9 mouse cellular contexts compared by ENCODE assay signal in the genomic region with DNA sequence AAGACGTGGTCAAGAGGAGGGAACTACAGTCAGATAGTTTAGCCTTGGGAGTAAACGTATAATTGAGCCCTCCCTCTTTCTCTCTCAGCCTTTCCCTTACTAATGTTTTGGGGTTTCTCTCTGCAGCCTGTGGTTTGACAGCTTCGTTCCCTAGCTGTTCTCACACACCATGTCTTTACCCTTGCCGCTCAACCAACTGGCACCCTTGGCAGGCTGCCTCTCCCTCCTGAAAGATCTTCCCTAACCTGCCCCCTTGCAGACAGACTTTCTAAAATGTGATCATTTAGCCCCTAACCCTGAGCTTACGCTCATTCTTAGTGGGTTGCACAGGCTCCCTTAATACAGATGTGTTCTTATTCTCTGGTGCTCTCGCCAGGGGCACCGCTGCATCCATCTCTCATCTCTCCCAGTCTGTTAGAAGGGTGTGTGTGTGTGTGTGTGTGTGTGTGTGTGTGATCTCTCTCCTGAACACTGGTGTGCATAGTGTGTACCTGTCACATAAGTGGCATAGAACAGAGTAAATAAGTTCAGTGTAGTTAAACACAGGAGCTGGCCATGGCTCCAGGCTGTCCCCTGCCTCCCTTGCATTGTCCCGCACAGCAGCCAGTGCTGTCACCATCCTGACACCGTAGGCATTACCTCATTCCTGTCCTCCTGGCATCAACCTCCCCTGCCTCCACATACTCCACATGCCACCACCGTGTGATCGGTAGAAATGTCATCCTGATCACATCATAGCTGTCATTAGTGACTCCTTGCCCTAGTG.
DNase-seq lines count a peak whose midpoint lies in the region; ATAC-seq and TF ChIP-seq lines count a peak whose summit lies in the region.
"Had no signal": no experiment of that assay in that cellular context is flagged by ENCODE, and none has a peak within 500 bp of the region (broad histone marks: within the 10 kb centered on the region; RNA-seq: fewer than 3 reads in every experiment).

No protein-coding gene starts in this region.

- no peaks in the 10 kb centered on the region for H3K4me1 ChIP-seq in heart, postnatal 0 days (ENCODE audit: control insufficient read depth, insufficient read depth)
- peaks cover 21% of the 10 kb centered on the region for H3K4me1 ChIP-seq in forebrain, embryonic 15.5 days
- H3K4me1 ChIP-seq: limb, embryonic 12.5 days had no signal

- H3K27me3 ChIP-seq in heart, postnatal 0 days (ENCODE audit: control insufficient read depth, insufficient read depth, low read length) = no peaks in the 10 kb centered on the region
- no peaks in the 10 kb centered on the region for H3K27me3 ChIP-seq in forebrain, embryonic 15.5 days
- H3K27me3 ChIP-seq: limb, embryonic 12.5 days; neural tube, embryonic 13.5 days had no signal

- no peak for TF ChIP-seq CTCF in heart, postnatal 0 days (IDR thresholded peaks at IDR 0.05; ENCODE audit: low read depth)

- DNase-seq in heart, postnatal 0 days (ENCODE audit: low spot score) = peak; percentile 22
- no peak for DNase-seq in heart, postnatal 14 days
- peak; percentile 2 for DNase-seq in right cerebral cortex, postnatal 25 days
- no peak for DNase-seq in right cerebral cortex, adult 18-20 months
- no peak for DNase-seq in frontal cortex, postnatal 36 days (ENCODE audit: low spot score in 2 of 2)

- intact Hi-C loops in heart, postnatal 14 days (cut with DNase I) = no loop called here

- 67% methylated on average over 11 of the region's 11 CpGs for WGBS in heart, postnatal 0 days
- 58% methylated on average over 11 of the region's 11 CpGs for WGBS in forebrain, embryonic 15.5 days

- H3K9ac ChIP-seq in heart, postnatal 0 days (replicated peaks; ENCODE audit: low read depth, low read length) = no peak overlapping the region
- H3K9ac ChIP-seq in forebrain, embryonic 15.5 days (replicated peaks) = no peak overlapping the region
- H3K9ac ChIP-seq: limb, embryonic 12.5 days; neural tube, embryonic 13.5 days had no signal

- ATAC-seq in heart, postnatal 0 days (ENCODE audit: insufficient read depth, low read depth) = peak; percentile 80
- peak; percentile 51; the same call in 1 of the 2 replicates for ATAC-seq in forebrain, embryonic 15.5 days (replicated peaks)
- no peak for ATAC-seq in frontal cortex, adult (ENCODE audit: low TSS enrichment)

- H3K4me2 ChIP-seq in heart, postnatal 0 days (ENCODE audit: low read depth, low read length) = no peak overlapping the region
- H3K4me2 ChIP-seq in forebrain, embryonic 15.5 days (replicated peaks) = no peak overlapping the region
- H3K4me2 ChIP-seq: limb, embryonic 12.5 days; neural tube, embryonic 13.5 days had no signal

- H3K4me3 ChIP-seq in heart, postnatal 0 days (ENCODE audit: low read depth, low read length) = no peak overlapping the region
- no peak overlapping the region for H3K4me3 ChIP-seq in forebrain, embryonic 15.5 days
- H3K4me3 ChIP-seq: limb, embryonic 12.5 days; neural tube, embryonic 13.5 days had no signal

- H3K9me3 ChIP-seq in heart, postnatal 0 days (replicated peaks; ENCODE audit: control insufficient read depth, low read length) = no peaks in the 10 kb centered on the region
- no peaks in the 10 kb centered on the region for H3K9me3 ChIP-seq in forebrain, embryonic 15.5 days
- H3K9me3 ChIP-seq: limb, embryonic 12.5 days; neural tube, embryonic 13.5 days had no signal

- H3K36me3 ChIP-seq in heart, postnatal 0 days (replicated peaks; ENCODE audit: control insufficient read depth, insufficient read depth, low read length) = no peaks in the 10 kb centered on the region
- no peaks in the 10 kb centered on the region for H3K36me3 ChIP-seq in forebrain, embryonic 15.5 days
- H3K36me3 ChIP-seq: limb, embryonic 12.5 days; neural tube, embryonic 13.5 days had no signal

- TF ChIP-seq EP300 in heart, postnatal 0 days (IDR thresholded peaks at IDR 0.05; ENCODE audit: low read depth) = no peak

- no peak overlapping the region for H3K27ac ChIP-seq in heart, postnatal 0 days (ENCODE audit: low read depth)
- H3K27ac ChIP-seq in forebrain, embryonic 15.5 days (replicated peaks) = peak overlapping the region; percentile 27; the same call in 1 of the 2 replicates
- H3K27ac ChIP-seq: limb, embryonic 12.5 days had no signal

Comparison
In these comparisons a context has a peak if more than half of its experiments do, and no peak if none do; other contexts are left out.
1. DNase-seq: peak in heart, postnatal 0 days (single experiment) and right cerebral cortex, postnatal 25 days (single experiment); none in heart, postnatal 14 days (0 of 2), right cerebral cortex, adult 18-20 months (single experiment) and frontal cortex, postnatal 36 days (0 of 2).